Mouse (Mus musculus) embryonic fibroblast, embryonic 13.5 days (primary cell): ENCODE data around the gene Itih5.

ENCODE experiments used
- CTCF ChIP-seq: IDR thresholded peaks from 2 replicates; pipeline ENCODE4 v1.5.1; 2011; ENCODE audit warnings: mild to moderate bottlenecking, control low read depth, low read length, moderate library complexity, borderline replicate concordance; ENCODE audit not compliant: insufficient read depth
- POLR2A ChIP-seq: IDR thresholded peaks from 2 replicates; pipeline ENCODE4 v1.6.1; 2011; ENCODE audit warnings: low read depth, mild to moderate bottlenecking, control low read depth, low read length, moderate library complexity

DNA sequence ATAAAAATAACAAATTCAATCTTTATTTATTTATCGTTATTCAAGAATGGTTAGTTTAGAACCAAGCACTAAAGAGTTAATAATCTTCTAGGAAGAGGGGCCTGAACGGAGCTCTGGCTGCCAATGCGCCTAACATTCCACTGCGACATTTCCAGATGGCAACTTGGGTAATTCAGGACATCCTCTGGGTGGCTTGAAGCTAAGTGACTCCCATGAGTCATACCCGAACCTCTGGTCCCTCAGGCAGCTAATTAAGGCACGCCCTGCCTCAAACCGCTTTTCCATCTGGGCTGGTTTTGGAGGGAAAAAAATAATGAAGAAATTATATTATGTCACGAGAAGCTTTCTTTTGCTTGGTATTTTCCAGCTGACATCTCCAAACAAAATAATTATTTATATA lies 14.6 kb downstream of the Itih5 start:
- TF ChIP-seq CTCF (no peak), POLR2A (no peak)
